Mouse (Mus musculus): ENCODE results near the gene Tomm22. TPM values are rescaled to one million over a fixed set of nuclear protein-coding genes. Genes with fewer than 3 reads are reported as not detected.

Tomm22 gene
- polyA plus RNA-seq (2012; ENCODE audit: low replicate concordance), result 59.5 and 61.4 TPM in 2 replicates

GRCm38 (mm10) chr15:79670249-79670971 lies at the start of gene Tomm22:
TSS of gene Tomm22 (plus strand) at chr15:79670861.

GRCm38 (mm10) chr15:79658531-79659375 lies 11.9 kb upstream of the Tomm22 start, which contains the start of the genes Fam227a and Cby1:
TSS of gene Fam227a (minus strand) at chr15:79658956.
TSS of gene Cby1 (plus strand) at chr15:79659199.

GRCm38 (mm10) chr15:79687646-79688267 lies 17.1 kb downstream of the Tomm22 start, which contains the start of gene Josd1:
TSS of gene Josd1 (minus strand) at chr15:79687919.

GRCm38 (mm10) chr15:79690426-79691022 lies 19.9 kb downstream of the Tomm22 start, which contains the start of gene Gtpbp1:
TSS of gene Gtpbp1 (plus strand) at chr15:79690845.

Other genes starting within 250 kb of the Tomm22 start
- 35.8 and 87.8 TPM in 2 replicates for gene Csnk1e, start 215.3 kb upstream of the Tomm22 start, polyA plus RNA-seq (2012; ENCODE audit: low replicate concordance)
- gene Kcnj4, start 165.6 kb upstream of the Tomm22 start, polyA plus RNA-seq (2012; ENCODE audit: low replicate concordance), result not detected in 2 replicates
- 0.08 TPM in 1 of 2 replicates, not detected in the other for gene Kdelr3, start 154.4 kb upstream of the Tomm22 start, polyA plus RNA-seq (2012; ENCODE audit: low replicate concordance)
- 92.9 and 168 TPM in 2 replicates for gene Ddx17, start 124.1 kb upstream of the Tomm22 start, polyA plus RNA-seq (2012; ENCODE audit: low replicate concordance)
- gene Dmc1, start 65.8 kb upstream of the Tomm22 start, polyA plus RNA-seq (2012; ENCODE audit: low replicate concordance), result not detected in 2 replicates
- gene Fam227a, start 11.9 kb upstream of the Tomm22 start, polyA plus RNA-seq (2012; ENCODE audit: low replicate concordance), result 0.11 and 0.62 TPM in 2 replicates
- gene Cby1, start 11.7 kb upstream of the Tomm22 start, polyA plus RNA-seq (2012; ENCODE audit: low replicate concordance), result 33.7 and 37.4 TPM in 2 replicates
- gene Josd1, start 17.1 kb downstream of the Tomm22 start, polyA plus RNA-seq (2012; ENCODE audit: low replicate concordance), result 11.0 and 24.6 TPM in 2 replicates
- 74.4 and 157 TPM in 2 replicates for gene Gtpbp1, start 20.0 kb downstream of the Tomm22 start, polyA plus RNA-seq (2012; ENCODE audit: low replicate concordance)
- 323 and 388 TPM in 2 replicates for gene Sun2, start 71.7 kb downstream of the Tomm22 start, polyA plus RNA-seq (2012; ENCODE audit: low replicate concordance)
- 23.9 and 28.1 TPM in 2 replicates for gene Dnal4, start 107.0 kb downstream of the Tomm22 start, polyA plus RNA-seq (2012; ENCODE audit: low replicate concordance)
- gene Nptxr, start 133.9 kb downstream of the Tomm22 start, polyA plus RNA-seq (2012; ENCODE audit: low replicate concordance), result 0.74 and 2.1 TPM in 2 replicates
- 0.33 and 3.0 TPM in 2 replicates for gene Npcd, start 163.4 kb downstream of the Tomm22 start, polyA plus RNA-seq (2012; ENCODE audit: low replicate concordance)
- 27.1 and 46.2 TPM in 2 replicates for gene Cbx6, start 163.8 kb downstream of the Tomm22 start, polyA plus RNA-seq (2012; ENCODE audit: low replicate concordance)
- gene Apobec3, start 220.8 kb downstream of the Tomm22 start, polyA plus RNA-seq (2012; ENCODE audit: low replicate concordance), result 3.6 and 7.4 TPM in 2 replicates

All from hematopoietic multipotent progenitor cell, adult 10-12 weeks (in vitro differentiated cells).